Mouse (Mus musculus) small intestine, adult 2 months (tissue): ENCODE data around the gene Pkdcc. TPM values are rescaled to one million over a fixed set of nuclear protein-coding genes. Genes with fewer than 3 reads are reported as not detected.

Experiments
- H3K27ac ChIP-seq: fragments of 200-500 bp; 2 replicates; pipeline ENCODE4 v1.5.1; 2012; ENCODE audit warnings: low read depth, low read length, control low read depth, inconsistent platforms; ENCODE audit not compliant: insufficient read depth
- H3K27me3 ChIP-seq: fragments of 200-500 bp; 2 replicates; pipeline ENCODE4 v1.6.1; 2012; ENCODE audit warnings: mild to moderate bottlenecking, moderate library complexity, low read length, inconsistent platforms; ENCODE audit not compliant: control insufficient read depth, insufficient read depth
- H3K36me3 ChIP-seq: fragments of 200-500 bp; 2 replicates; pipeline ENCODE4 v1.6.1; 2012; ENCODE audit warnings: mild to moderate bottlenecking, low read length, control low read depth, inconsistent platforms; ENCODE audit not compliant: control insufficient read depth, insufficient read depth
- H3K4me1 ChIP-seq: fragments of 200-500 bp; 2 replicates; pipeline ENCODE4 v1.6.1; 2012; ENCODE audit warnings: low read length, inconsistent platforms, mixed read lengths; ENCODE audit not compliant: control insufficient read depth, insufficient read depth, insufficient read length
- H3K4me3 ChIP-seq: fragments of 200-500 bp; 2 replicates; pipeline ENCODE4 v1.5.1; 2012; ENCODE audit warnings: low read depth, mild to moderate bottlenecking, control low read depth, inconsistent platforms, low read length, moderate library complexity
- CTCF ChIP-seq: fragments of 200-500 bp; IDR thresholded peaks from 2 replicates; pipeline ENCODE4 v1.5.1; 2012; ENCODE audit warnings: low read depth, mild to moderate bottlenecking, control low read depth, inconsistent platforms, low read length, moderate library complexity, mixed read lengths; ENCODE audit not compliant: insufficient replicate concordance, insufficient read length; ENCODE audit errors: extremely low read depth
- POLR2A ChIP-seq: fragments of 200-500 bp; IDR thresholded peaks from 2 replicates; pipeline ENCODE4 v1.6.1; 2012; ENCODE audit warnings: low read depth, mild to moderate bottlenecking, control low read depth, inconsistent platforms, low read length, moderate library complexity
- WGBS: fragments of 180-500 bp; shearing (Covaris S2); methylation state at CpG from one replicate; pipeline ENCODE4 v1.1.7; 2018; 5-methylcytosine and 5-hydroxymethylcytosine counted together
- polyA plus RNA-seq: library from polyadenylated mRNA; depleted of rRNA; stranded (reverse); fragments of >200 nt; gene quantifications from 2 replicates; pipeline ENCODE4 v1.2.3, GENCODE M21; 2012

Gene Pkdcc
- polyA plus RNA-seq, 1 experiment, result 59.1 TPM

DNA sequence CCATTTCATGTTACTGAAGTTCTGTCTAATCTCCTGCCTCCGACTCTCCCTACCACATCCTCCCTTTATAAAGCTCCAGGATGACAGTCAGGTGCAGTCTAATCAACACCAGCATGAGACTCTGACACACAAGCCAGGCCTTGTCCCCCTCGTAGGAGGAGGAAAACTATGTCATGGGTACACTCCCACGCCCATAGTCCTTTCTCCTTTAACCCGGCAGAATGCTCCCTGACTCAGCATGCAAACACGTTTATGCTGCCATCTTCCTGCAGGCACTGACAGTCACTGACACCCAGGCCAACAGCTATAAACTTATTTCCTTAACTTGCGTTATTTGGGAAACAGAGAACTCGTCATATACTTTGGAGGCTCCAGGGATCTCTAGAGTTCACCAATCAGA is 33.5 kb upstream of the Pkdcc start:
- Histone ChIP-seq H3K36me3 (no peaks in the 10 kb centered on the region), H3K27me3 (0 out of 2 replicates have a peak, but pooled peaks cover 2% of the 10 kb centered on the region), H3K27ac (no peak overlapping the region), H3K4me1 (no peaks in the 10 kb centered on the region; the same call in 1 of the 2 replicates), H3K4me3 (no peak overlapping the region)
- 37% methylated on average over 7 of the region's 7 CpGs for WGBS
- TF ChIP-seq CTCF, result no peak

DNA sequence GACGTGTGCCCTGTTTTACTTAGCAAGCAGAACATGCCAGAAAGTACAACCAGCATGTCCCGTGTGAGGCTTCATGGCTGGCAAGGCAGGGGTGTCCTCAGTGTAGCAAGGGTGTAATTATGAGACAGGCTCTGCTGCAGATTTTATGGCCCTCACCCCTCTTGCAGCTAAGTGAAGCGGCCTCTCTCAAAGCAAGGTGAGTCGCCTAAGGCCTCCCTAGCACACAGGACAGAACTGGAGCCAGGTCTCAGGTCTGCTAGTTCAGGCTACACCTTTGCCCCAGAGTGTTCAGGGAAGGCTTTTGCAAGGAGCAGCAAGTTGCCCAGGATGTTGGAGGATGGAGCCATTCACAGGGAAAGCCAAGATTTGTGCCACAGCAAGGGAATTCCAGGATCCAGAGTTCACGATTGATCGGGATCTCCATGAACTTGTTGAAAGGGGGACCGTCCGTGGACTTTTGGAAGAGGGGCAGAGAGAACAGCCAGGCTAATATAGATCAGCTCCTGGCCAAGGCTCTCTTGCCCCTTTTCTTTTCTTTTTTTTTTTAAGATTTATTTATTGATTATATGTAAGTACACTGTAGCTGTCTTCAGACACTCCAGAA is 32.9 kb upstream of the Pkdcc start:
- TF ChIP-seq CTCF, result no peak
- no peak for TF ChIP-seq POLR2A
- no peaks in the 10 kb centered on the region; the same call in 1 of the 2 replicates for H3K4me1 ChIP-seq
- H3K27ac ChIP-seq, result no peak overlapping the region
- H3K36me3 ChIP-seq, result no peaks in the 10 kb centered on the region
- H3K4me3 ChIP-seq, result no peak overlapping the region
- peaks cover 4% of the 10 kb centered on the region; the same call in 1 of the 2 replicates for H3K27me3 ChIP-seq
- WGBS, result 78% methylated on average over 8 of the region's 8 CpGs

DNA sequence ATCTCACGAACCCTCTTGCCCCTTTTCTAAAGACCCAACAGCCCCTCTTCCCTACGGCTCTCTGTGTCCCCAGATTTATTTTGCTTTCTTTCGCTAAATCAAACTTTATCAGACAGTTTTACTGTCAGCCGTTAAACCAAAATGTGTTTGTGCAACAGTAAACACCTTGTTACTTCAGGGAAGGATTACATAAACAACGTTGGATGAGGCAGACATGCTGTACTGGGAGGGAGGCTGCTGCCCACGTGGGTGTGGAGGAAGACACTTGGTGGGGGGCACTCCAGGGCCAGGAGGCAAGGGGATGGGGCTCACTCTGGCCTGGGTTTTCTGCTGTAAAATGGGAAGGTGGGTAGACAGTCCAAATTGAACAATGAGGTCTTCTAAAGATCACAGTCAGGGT is 32.3 kb upstream of the Pkdcc start:
- Histone ChIP-seq H3K27ac (no peak overlapping the region), H3K36me3 (no peaks in the 10 kb centered on the region), H3K27me3 (peaks cover 6% of the 10 kb centered on the region; the same call in 1 of the 2 replicates), H3K4me1 (no peaks in the 10 kb centered on the region; the same call in 1 of the 2 replicates), H3K4me3 (no peak overlapping the region)
- 76% methylated on average over 6 of the region's 6 CpGs for WGBS
- TF ChIP-seq CTCF, result no peak
- TF ChIP-seq POLR2A, result no peak

DNA sequence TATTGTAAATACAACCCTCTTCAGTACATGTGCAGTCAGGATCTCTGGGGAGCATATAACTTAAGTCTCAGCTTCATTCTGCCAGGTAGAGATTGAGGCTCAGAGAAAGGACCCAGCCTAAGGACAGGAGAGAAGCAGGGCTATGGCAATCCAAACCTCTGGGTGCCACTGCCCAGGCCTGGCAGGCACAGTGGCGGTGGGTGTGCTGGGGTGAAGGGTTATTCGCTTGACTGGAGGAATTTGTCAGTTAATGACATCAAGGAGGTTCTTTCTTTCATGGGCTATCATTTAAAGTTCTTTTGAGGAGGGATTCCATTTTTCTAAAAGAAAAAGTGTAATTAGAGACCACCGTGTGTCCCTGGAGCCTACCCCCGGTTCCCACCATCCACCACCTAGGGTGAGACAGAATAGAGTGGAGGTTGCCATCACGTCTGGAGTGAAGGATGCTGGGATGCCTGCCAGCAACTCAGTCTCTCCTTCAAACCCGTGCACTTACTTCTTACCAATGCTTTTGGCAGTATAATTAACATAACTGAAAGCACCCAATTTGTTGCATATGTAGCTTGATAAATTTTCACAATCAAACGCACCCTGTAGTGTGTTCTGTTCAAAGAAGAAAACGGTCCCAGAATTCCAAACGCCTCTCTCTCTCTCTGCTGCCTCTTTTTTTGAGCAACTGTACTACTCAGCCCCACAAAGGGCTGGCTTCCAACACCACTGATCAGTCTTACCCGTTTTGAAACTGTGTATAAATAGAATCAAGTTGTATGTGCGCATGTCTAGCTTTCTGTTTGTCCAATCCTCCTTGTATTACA is 27.1 kb upstream of the Pkdcc start:
- Histone ChIP-seq H3K4me1 (no peaks in the 10 kb centered on the region), H3K4me3 (no peak overlapping the region), H3K27ac (no peak overlapping the region), H3K36me3 (no peaks in the 10 kb centered on the region), H3K27me3 (peaks cover 4% of the 10 kb centered on the region; the same call in 1 of the 2 replicates)
- WGBS, result 65% methylated on average over 11 of the region's 11 CpGs
- TF ChIP-seq POLR2A, result no peak
- no peak for TF ChIP-seq CTCF

DNA sequence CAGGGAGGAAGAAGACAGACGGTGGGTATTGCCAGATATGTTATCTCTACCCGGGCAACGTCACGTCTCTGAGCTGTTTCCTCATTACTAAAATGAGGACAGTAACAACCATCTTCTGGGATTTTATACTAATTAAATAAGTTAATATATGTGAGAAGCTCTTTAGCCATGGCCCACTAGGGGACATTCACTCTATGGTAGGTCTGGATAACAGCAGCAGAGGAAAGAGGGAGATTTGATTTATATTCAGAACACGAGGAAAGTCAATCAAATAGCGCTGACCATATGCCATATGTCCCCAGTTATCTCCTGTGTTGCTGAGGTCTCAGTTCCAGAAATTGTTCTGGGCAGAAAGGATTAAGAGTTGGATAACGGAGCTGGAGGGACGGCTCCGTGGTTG is 24.3 kb upstream of the Pkdcc start:
- TF ChIP-seq POLR2A, result no peak
- TF ChIP-seq CTCF, result no peak
- H3K27me3 ChIP-seq, result peaks cover 4% of the 10 kb centered on the region; the same call in 1 of the 2 replicates
- H3K4me3 ChIP-seq, result no peak overlapping the region
- 75% methylated on average over 9 of the region's 9 CpGs for WGBS
- no peaks in the 10 kb centered on the region for H3K36me3 ChIP-seq
- no peak overlapping the region for H3K27ac ChIP-seq
- H3K4me1 ChIP-seq, result no peaks in the 10 kb centered on the region

DNA sequence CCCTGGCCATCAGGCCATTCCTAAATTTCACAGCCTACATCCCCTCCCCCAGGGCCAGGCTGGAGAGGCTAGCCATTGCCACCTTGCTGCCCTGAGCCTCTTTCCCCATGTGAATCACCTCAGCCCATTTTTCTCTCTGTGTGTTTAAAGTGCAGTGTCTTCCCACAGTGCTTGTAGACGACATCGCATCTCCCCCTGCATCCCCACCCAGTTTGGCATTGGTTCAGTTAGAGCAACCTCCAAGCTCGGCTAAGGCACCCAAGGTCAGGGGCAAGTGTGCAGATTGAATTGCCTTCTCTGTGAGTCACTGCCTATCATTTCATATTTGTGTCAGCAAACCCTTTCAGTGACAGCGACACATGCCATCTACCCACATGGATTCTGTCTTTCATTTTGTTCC is 20.6 kb upstream of the Pkdcc start:
- TF ChIP-seq POLR2A, result no peak
- no peak for TF ChIP-seq CTCF
- H3K36me3 ChIP-seq, result no peaks in the 10 kb centered on the region
- WGBS, result 65% methylated on average over 4 of the region's 4 CpGs
- no peak overlapping the region for H3K4me3 ChIP-seq
- H3K27ac ChIP-seq, result no peak overlapping the region
- no peaks in the 10 kb centered on the region for H3K27me3 ChIP-seq
- peaks cover 3% of the 10 kb centered on the region; the same call in 1 of the 2 replicates for H3K4me1 ChIP-seq

DNA sequence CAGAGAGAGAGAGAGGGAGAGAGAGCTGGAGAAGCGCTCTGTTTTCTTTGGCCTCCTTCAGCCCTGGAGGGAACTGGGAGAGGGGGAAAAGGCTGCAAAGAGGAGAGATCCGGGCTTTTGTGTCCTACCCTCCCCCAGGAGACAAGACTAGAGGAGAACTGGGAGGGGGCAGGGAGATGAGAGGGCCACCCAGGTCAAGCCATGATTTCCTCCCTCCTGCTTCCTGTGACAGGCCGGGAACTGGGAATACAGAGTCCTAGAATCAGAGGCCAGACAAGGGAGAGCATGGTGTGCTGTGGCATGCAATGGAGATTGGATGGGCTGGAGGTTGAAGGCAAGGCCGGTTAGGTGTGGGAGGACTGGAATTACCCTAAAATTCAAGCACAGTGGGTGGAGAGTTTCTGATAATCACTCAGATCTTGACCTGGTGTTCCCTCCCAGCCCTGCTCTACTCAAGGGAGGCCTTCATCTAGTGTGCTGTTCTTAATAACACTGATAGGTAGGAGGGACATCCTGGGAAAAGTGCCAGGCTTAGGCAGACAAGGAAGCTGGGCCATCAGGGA is 17.6 kb upstream of the Pkdcc start:
- H3K36me3 ChIP-seq, result no peaks in the 10 kb centered on the region
- WGBS, result 48% methylated on average over 4 of the region's 4 CpGs
- no peak overlapping the region for H3K27ac ChIP-seq
- peaks cover 3% of the 10 kb centered on the region; the same call in 1 of the 2 replicates for H3K4me1 ChIP-seq
- no peaks in the 10 kb centered on the region for H3K27me3 ChIP-seq
- TF ChIP-seq CTCF (no peak), POLR2A (no peak)
- H3K4me3 ChIP-seq, result no peak overlapping the region
